Mouse (Mus musculus) brain, embryonic 14.5 days (tissue): Measurements from ENCODE around the gene Prox1. TPM values are rescaled to one million over a fixed set of nuclear protein-coding genes. Genes with fewer than 3 reads are reported as not detected.
A peak's percentile ranks its signal among the peaks of the same experiment; 100 is the strongest.

Experiments used
- DNase-seq: peaks from one replicate; pipeline ENCODE4 v3.0.0-alpha.2; 2011; ENCODE audit warnings: low read depth
- CTCF ChIP-seq: fragments of 200-500 bp; IDR thresholded peaks from 2 replicates; pipeline ENCODE4 v1.5.1; 2012; ENCODE audit warnings: inconsistent platforms, mild to moderate bottlenecking, moderate library complexity, borderline replicate concordance; ENCODE audit not compliant: insufficient read depth, insufficient read length; ENCODE audit errors: extremely low read depth
- POLR2A ChIP-seq: fragments of 200-500 bp; IDR thresholded peaks from 2 replicates; pipeline ENCODE4 v1.6.1; 2012; ENCODE audit warnings: mild to moderate bottlenecking, inconsistent platforms, borderline replicate concordance; ENCODE audit not compliant: poor library complexity, insufficient read depth, insufficient read length, severe bottlenecking; ENCODE audit errors: extremely low read depth
- polyA plus RNA-seq: library from polyadenylated mRNA; depleted of rRNA; stranded (reverse); fragments of >200 nt; gene quantifications from 2 replicates; pipeline ENCODE4 v1.2.3, GENCODE M21; 2012

Gene Prox1
- polyA plus RNA-seq, 1 experiment, result 14.5 TPM

DNA sequence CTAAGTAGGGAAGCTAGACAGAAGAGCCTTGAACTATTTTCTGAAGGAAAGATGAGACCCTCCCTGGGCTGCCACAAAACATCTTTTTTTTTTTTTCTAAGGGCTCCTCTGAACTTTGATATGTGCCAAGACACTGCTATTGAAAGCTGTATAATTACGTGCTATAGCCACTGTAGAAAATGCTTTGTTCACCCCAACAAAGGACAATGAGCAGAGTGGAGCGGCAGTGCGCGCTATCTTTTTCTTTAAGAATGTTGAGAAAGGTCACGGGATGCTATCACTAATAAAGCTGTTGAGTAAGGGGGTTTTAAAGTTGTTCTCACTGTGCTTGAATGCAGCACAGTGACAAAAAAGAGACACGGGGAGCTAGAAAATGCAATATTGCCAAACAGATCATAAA, 30.0 kb downstream of the Prox1 start:
- TF ChIP-seq POLR2A (no peak), CTCF (no peak)
- DNase-seq, result peak; percentile 56

DNA sequence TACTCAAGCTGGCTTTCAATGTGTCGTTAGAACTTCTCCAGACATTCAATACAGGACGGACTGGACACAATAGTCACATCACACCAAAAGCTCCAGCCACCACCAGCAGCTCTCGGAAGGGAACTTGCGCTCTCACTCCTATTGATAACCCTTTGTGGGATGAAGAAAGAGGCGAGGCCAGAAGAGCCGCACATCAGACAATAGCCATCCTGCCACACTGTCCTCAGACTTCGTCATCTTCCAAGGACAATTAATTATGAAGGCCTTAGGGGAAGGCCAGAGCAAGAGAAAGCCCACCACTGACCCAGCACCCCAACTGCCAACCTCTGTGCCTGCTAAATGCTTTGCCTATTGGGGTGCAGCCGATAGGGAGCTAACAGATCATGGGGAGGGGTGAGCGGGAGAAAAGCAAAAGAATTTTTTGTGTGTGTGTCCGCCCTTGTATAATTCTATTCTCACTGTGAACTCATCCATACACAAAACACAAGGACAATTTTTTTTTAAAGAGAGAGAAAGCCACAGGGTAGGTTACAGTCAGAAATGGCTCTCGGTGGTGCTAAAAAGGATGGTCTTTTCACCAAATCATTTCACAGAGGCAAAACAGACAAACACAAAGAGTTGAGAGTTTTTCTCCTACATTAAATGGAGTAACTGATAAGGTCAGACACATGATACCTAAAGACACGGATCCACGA, 30.7 kb downstream of the Prox1 start:
- DNase-seq, result no peak
- TF ChIP-seq POLR2A (no peak), CTCF (no peak)

DNA sequence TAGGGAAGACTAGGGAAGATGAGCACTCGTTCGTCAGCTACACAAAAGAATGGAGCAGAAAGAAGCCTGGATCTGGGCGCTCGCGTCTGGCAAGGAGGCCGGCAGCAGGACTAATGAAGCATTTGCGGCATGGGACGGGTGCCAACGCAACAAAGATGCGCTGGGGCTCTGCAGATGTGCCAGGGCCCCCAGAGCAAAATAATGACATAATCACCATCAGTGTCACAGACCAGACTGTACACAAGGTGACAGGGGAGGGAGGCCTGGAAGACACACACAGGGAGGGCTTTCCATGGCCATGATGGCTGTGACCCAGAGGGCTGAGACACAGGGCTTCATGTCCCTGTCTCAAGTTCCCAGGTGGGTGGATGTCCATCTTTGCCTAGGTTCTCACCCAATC, 32.6 kb downstream of the Prox1 start:
- TF ChIP-seq CTCF (no peak), POLR2A (no peak)
- DNase-seq, result peak; percentile 80

DNA sequence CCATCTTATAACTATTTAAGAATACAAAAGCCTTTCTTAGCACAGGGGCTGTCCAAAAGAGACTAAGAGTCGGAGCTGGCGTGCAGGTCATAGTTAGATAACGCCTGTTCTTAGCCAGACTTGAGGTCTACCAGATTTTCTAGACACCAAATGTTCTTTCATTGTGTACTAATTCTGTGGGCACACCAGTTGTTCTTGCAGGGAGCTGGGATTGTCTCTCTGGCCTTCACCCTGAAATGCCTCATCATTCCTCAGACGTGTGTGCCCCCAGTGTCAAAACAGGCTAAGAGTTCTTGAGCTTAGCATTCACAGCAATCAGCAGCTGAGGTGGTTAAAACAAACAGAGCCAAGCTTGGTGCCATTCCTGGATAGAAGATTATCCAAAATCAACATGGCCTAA, 37.6 kb downstream of the Prox1 start:
- DNase-seq, result no peak
- TF ChIP-seq POLR2A, result no peak

DNA sequence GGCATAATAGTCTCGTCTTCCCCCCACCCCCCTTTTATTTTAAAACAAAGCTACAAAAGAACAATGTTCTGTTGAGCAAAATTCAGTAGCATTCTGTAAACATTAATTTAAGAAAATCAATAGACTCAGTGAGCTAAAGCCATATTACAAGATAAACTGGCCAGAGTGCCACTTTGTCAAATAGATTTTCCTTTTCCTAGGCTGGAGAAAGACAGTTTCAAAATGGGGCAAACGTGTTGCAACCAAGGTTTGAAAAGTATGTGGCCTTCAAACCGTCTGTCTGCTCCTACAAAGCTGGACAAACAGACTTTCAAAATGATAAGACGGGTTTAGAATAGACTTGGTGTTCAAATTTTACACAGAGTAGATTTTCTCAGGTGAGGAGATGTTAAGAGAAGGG, 39.6 kb downstream of the Prox1 start:
- TF ChIP-seq POLR2A (no peak), CTCF (no peak)
- no peak for DNase-seq

DNA sequence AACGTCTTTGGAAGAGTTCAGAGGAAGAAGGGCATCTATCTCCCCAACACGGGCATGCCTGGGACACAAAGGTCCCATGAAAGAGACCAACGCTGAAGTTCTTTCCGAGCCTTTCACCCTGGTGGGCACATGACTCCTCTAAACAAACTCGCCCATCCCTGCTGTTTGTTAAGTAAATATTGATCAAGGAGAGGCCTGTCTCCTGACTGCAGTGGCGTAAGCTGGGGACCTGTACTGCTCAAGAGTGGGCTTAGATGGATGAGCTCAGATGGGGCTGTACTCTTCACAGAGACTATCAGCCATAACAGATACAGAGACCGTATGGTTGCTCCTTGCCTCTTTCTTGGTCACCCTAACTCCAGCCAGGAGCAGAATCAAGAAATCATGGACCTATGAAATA, 41.0 kb downstream of the Prox1 start:
- TF ChIP-seq POLR2A (no peak), CTCF (no peak)
- no peak for DNase-seq

DNA sequence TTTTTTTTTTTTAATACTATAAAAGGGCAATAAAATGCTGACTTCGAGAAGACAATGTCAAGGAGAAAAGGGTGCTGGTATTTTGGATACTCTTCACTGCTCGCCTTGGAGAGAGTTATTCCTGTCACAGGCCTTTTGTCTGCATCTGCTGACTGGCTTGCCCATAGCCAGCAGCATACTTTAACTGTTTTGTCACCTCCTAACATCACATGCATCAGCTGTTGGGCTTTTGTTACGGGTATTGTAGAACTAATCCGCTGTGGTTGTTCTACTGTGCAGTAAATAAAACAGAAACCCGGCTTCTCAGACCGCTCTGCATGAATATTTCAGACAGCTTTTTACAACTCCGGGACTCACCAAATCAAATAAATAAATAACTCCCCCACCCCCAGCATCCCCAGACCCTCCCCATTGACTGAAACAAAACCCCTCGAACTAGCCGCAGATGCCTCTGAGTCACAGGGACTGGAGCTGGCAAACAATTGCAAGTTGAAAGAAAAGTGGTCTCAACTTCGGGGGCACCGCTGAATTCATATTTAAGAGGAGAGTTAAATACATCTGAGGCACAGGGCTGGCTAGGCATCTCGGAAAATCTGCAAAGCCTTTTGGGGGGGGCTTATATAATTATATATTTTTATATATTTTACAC, 41.7 kb downstream of the Prox1 start:
- TF ChIP-seq POLR2A (no peak), CTCF (no peak)
- peak; percentile 78 for DNase-seq

DNA sequence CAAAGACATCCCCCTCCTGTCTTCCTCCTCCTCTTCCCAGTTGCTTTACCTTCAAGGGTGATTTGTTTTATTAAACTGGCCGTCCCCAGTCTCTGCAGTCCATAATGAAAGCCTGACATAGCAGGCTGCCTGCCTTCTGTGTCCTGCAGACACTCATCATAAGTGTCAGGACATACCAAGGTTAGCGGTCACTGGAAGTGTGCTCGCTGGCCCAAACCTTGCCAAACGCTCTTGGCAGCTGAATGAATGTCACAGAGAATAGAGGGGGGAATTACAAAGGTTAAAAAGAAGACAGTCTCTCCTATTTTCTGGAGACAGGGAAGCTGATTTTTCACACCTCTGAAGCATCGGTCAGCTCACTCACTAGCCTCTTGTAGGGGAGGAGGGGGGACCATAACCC, 42.6 kb downstream of the Prox1 start:
- DNase-seq, result no peak
- TF ChIP-seq POLR2A (no peak), CTCF (no peak)

DNA sequence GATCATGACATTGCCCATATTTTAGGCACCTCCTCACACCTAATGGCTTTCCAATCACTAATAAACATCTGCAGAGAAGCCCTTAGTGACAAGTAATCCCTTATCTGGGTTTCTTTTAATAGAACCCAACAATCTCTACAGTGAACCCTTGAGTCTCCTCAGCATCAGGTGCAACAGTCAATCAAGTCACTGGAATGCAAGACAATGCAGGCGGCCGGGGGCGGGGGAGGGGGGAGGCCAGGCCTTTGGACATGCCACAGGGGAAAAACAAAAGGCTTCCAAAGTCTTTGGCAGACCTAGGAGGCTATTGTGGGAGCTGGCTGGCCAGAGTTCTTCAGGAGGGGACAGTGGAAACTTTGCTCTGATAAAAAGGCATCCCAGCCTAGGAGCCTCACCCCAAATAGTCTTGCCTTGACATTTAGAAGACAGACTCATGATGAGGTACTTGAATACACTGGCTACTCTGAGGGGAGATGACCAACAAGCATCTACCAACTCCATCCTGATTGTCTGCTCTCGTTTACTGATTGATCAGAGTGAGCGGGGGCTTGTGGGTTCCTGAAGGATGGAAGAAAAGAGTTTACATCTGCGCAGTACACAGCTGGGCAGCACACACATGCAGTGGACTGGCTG, 43.2 kb downstream of the Prox1 start:
- TF ChIP-seq POLR2A, result no peak
- TF ChIP-seq CTCF, result no peak
- DNase-seq, result no peak

DNA sequence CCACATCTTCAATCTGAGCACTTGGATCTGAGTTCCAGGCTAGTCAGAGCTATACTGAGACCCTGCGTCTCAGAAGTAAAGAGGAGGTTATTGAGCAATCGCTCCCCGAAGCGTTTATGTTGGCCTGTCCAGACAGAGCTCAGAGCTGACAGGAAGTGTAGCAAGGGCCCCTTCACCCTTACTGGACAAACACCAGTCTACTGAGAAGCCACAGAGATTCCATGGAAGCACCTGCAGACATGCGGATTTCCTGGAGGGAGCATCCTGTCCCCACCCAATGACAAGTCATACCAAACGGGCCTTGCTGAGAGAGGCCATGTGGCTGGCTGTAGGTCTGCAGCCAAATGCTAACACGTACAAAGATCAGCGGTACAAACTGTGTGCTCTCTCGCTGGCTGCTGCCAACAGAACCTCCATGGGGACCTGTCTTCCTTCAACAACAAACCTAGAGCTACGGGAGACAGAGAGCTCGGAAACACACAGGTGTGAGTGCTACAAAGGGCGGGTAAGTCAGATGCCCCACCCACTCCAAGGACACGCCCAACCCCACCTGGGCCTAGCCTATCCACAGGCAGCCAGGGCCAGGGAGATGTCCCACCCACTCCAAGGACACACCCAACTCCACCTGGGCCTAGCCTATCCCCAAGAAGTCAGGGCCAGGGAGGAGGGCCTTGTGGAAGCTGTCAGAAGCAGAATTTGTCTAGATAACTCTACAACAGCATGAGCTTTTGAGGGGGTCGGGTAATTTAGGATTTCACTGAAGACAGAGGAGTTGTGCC, 45.4 kb downstream of the Prox1 start:
- TF ChIP-seq CTCF (no peak), POLR2A (no peak)
- DNase-seq, result no peak

DNA sequence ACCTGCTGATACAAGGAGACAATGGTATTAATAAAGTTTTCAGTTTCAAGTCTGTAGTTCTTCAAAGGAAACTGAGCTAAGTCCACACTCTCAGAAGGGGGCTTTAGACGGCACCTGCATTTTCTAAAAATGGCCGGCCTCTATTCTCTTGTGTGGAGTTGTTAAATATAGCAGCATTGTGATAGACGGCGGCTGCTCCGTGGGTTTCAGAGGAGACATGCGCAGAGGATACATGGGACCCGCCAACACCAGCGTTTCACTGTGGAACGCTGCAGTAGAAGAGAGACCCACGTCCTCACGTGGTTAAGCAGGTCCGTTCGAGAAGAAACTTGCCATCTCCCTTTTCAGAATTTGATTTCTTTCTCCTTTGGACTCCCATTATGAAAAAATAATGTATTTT, 47.1 kb downstream of the Prox1 start:
- no peak for TF ChIP-seq CTCF
- DNase-seq, result no peak
